Mouse (Mus musculus) lung, postnatal 0 days (tissue): ENCODE measurements at regions not wholly inside any gene's neighbourhood (a gene's known extent, or its start where the extent isn't known, plus 50 kb on each side); places are given as distances from the start of the nearest gene placed in this dataset.

Experiments used
- CTCF ChIP-seq: IDR thresholded peaks from 2 replicates; pipeline ENCODE4 v1.5.1; 2016; ENCODE audit warnings: antibody characterized with exemption, mild to moderate bottlenecking
- EP300 ChIP-seq: IDR thresholded peaks from 2 replicates; pipeline ENCODE4 v1.6.1; 2016; ENCODE audit warnings: antibody characterized with exemption, mild to moderate bottlenecking, control low read depth

DNA sequence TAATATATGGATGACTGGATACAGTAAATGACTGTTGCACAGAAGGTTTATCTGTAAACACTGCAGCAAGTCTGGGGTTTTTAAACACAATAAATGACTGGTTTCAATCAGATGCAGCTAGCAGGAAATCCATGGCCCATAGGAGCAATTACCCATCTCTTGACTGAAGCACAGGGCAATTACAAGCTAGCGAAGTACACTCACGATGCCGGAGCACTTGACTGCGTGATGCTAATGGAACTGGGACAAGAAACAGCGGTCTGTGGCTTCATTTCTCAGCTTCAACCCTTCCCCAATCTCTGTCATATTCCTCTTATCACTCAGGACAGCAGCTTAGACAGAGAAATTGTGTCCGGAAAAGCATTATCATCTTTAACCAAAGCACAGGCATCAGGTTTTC is 132.1 kb downstream of the Mat2b start:
- TF ChIP-seq EP300, result no peak
- no peak for TF ChIP-seq CTCF
